Mouse (Mus musculus) forebrain, embryonic 14.5 days (tissue): Measurements from ENCODE around the gene Med20. TPM values are rescaled to one million over a fixed set of nuclear protein-coding genes. Genes with fewer than 3 reads are reported as not detected.

Experiments
- polyA plus RNA-seq: library from polyadenylated mRNA; unstranded; fragments of >200 nt; fragmentation: Nextera tagmentation; extraction: Ambion mirVana; gene quantifications from 2 replicates; pipeline ENCODE4 v1.2.1, GENCODE M21; 2014

Gene Med20
- polyA plus RNA-seq, 1 experiment from 2014 or later = 55.4 TPM

Other genes starting within 250 kb of the Med20 start
- gene Mrps10, start 242.7 kb upstream of the Med20 start, polyA plus RNA-seq = 73.8 and 94.0 TPM in 2 replicates
- gene Guca1b, start 226.2 kb upstream of the Med20 start, polyA plus RNA-seq = 0.37 TPM in 1 of 2 replicates, not detected in the other
- 0.47 and 0.69 TPM in 2 replicates for gene Guca1a, start 211.0 kb upstream of the Med20 start, polyA plus RNA-seq
- 0.18 TPM in 1 of 2 replicates, not detected in the other for gene AI661453, start 175.0 kb upstream of the Med20 start, polyA plus RNA-seq
- gene 1700001C19Rik, start 174.2 kb upstream of the Med20 start, polyA plus RNA-seq = 0.61 and 0.69 TPM in 2 replicates
- gene Taf8, start 109.3 kb upstream of the Med20 start, polyA plus RNA-seq = 24.0 and 25.9 TPM in 2 replicates
- 60.6 and 67.2 TPM in 2 replicates for gene Ccnd3, start 106.5 kb upstream of the Med20 start, polyA plus RNA-seq
- gene Bysl, start 90 bp upstream of the Med20 start, polyA plus RNA-seq = 25.1 and 33.2 TPM in 2 replicates
- 1.8 and 3.6 TPM in 2 replicates for gene Gm20517, start within 50 bp of the Med20 start, polyA plus RNA-seq
- 5.9 and 6.6 TPM in 2 replicates for gene Usp49, start 19.1 kb downstream of the Med20 start, polyA plus RNA-seq
- 309 and 324 TPM in 2 replicates for gene Tomm6, start 76.8 kb downstream of the Med20 start, polyA plus RNA-seq
- 16.1 and 17.4 TPM in 2 replicates for gene Frs3, start 77.4 kb downstream of the Med20 start, polyA plus RNA-seq
- 4.7 and 4.8 TPM in 2 replicates for gene Gm21981, start 82.9 kb downstream of the Med20 start, polyA plus RNA-seq
- gene Prickle4, start 83.2 kb downstream of the Med20 start, polyA plus RNA-seq = 0.42 and 0.62 TPM in 2 replicates
- gene Pgc, start 115.3 kb downstream of the Med20 start, polyA plus RNA-seq = not detected in 2 replicates
- 2.2 and 2.4 TPM in 2 replicates for gene Tfeb, start 125.4 kb downstream of the Med20 start, polyA plus RNA-seq
- 10.4 and 12.4 TPM in 2 replicates for gene Mdfi, start 223.1 kb downstream of the Med20 start, polyA plus RNA-seq